Mouse (Mus musculus) ES-Bruce4 (cell line): ENCODE measurements around the gene St3gal3.

Experiments used
- CTCF ChIP-seq: IDR thresholded peaks from one replicate; pipeline ENCODE4 v1.8.1; 2011; ENCODE audit warnings: low read depth, low read length
- EP300 ChIP-seq: IDR thresholded peaks from 2 replicates; pipeline ENCODE4 v1.6.1; 2011; ENCODE audit warnings: low read depth, low read length; ENCODE audit not compliant: insufficient read depth

- no peak for TF ChIP-seq CTCF
- no peak for TF ChIP-seq EP300
Observed at GRCm38 (mm10) chr4:118025931-118026330, 108.8 kb downstream of the St3gal3 start.
